Mouse (Mus musculus) small intestine, adult 2 months (tissue): Measurements from ENCODE around the gene Rfx5.

Source experiments
- CTCF ChIP-seq: fragments of 200-500 bp; IDR thresholded peaks from 2 replicates; pipeline ENCODE4 v1.5.1; 2012; ENCODE audit warnings: low read depth, mild to moderate bottlenecking, control low read depth, inconsistent platforms, low read length, moderate library complexity, mixed read lengths; ENCODE audit not compliant: insufficient replicate concordance, insufficient read length; ENCODE audit errors: extremely low read depth
- POLR2A ChIP-seq: fragments of 200-500 bp; IDR thresholded peaks from 2 replicates; pipeline ENCODE4 v1.6.1; 2012; ENCODE audit warnings: low read depth, mild to moderate bottlenecking, control low read depth, inconsistent platforms, low read length, moderate library complexity

- TF ChIP-seq POLR2A, result no peak
- no peak for TF ChIP-seq CTCF
These were observed 49.4 kb downstream of the Rfx5 start for GRCm38 (mm10) chr3:95003273-95003672.
